Mouse (Mus musculus): ENCODE results near the gene Cdr1. TPM values are rescaled to one million over a fixed set of nuclear protein-coding genes. Genes with fewer than 3 reads are reported as not detected.

The Cdr1 gene
- polyA plus RNA-seq (2015; fragmentation: Illumina TruSeq; extraction: RNeasy Lipid Tissue Mini Kit (QIAGEN cat#74804); ENCODE audit: insufficient read depth, low read depth, low replicate concordance): not detected

GRCm38 (mm10) chrX:61185458-61185857 is at the start of gene Cdr1:
Gene Cdr1 (minus strand): TSS chrX:61185558.

